Mouse (Mus musculus): ENCODE data around the gene Olfr574.

- TF ChIP-seq CTCF (IDR thresholded peaks at IDR 0.05; ENCODE audit: low read depth, low read length) (no peak), POLR2A (IDR thresholded peaks at IDR 0.05; ENCODE audit: extremely low read depth, insufficient read depth, low read length) (no peak)
These were observed at the start of gene Olfr574 for GRCm38 (mm10) chr7:102948167-102948566.
